Mouse (Mus musculus) heart, postnatal 0 days (tissue): ENCODE measurements around the gene Igsf8.

Experiments used
- CTCF ChIP-seq: IDR thresholded peaks from 2 replicates; pipeline ENCODE4 v1.5.1; 2016; ENCODE audit warnings: antibody characterized with exemption, control low read depth, low read depth
- EP300 ChIP-seq: IDR thresholded peaks from 2 replicates; pipeline ENCODE4 v1.6.1; 2016; ENCODE audit warnings: antibody characterized with exemption, low read depth

DNA sequence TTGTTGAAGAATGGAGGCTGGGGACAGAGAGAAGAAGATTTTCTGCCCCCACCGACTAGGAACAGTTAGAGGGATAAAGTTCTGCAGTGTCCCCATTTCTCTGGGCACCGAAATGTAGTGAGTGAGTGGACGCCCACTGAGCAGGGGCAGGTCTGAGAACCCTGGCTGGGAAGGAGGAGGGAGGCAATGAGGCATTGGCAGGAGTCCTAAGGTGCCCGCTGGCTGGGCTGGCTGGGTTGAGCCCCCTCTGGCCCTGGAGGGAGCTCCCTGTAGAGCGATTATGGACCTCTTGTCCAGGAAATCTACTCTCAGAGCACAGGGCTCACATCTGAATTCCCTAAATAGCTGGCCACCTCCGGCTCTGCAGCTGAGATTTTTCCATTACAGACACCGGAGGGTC lies 38.1 kb downstream of the Igsf8 start:
- no peak for TF ChIP-seq CTCF
- no peak for TF ChIP-seq EP300
